Mouse (Mus musculus): ENCODE measurements at regions not wholly inside any gene's neighbourhood (a gene's known extent, or its start where the extent isn't known, plus 50 kb on each side); places are given as distances from the start of the nearest gene placed in this dataset.

GRCm38 (mm10) chr16:77894247-77894646 is 292.4 kb upstream of the Gm11146 start:
- TF ChIP-seq CTCF (IDR thresholded peaks at IDR 0.05; ENCODE audit: low read depth, low read length) (no peak), POLR2AphosphoS5 (IDR thresholded peaks at IDR 0.05; ENCODE audit: insufficient replicate concordance, low read depth, low read length) (no peak), GATA2 (IDR thresholded peaks at IDR 0.05; ENCODE audit: borderline replicate concordance, low read depth, low read length) (no peak)

Measured in G1E (cell line).